Mouse (Mus musculus) hindbrain, embryonic 14.5 days (tissue): Measurements from ENCODE around the gene Sipa1l3. TPM values are rescaled to one million over a fixed set of nuclear protein-coding genes. Genes with fewer than 3 reads are reported as not detected.

Source experiments
- ATAC-seq: fragments of 200-750 bp; cut with Nextera tagmentation; 2 replicates; pipeline ENCODE4 v1.8.0; 2017; ENCODE audit warnings: moderate number of reproducible peaks, mild to moderate bottlenecking, moderate TSS enrichment, moderate library complexity; ENCODE audit not compliant: low FRiP score
- DNase-seq: peaks from one replicate; pipeline ENCODE4 v3.0.0-alpha.2; 2015; ENCODE audit warnings: low spot score
- H3K27ac ChIP-seq: fragments of 300-500 bp; sonication (generic); 2 replicates; pipeline ENCODE4 v1.5.1; 2014; ENCODE audit warnings: mild to moderate bottlenecking, moderate library complexity
- H3K27me3 ChIP-seq: fragments of 300-500 bp; sonication (generic); 2 replicates; pipeline ENCODE4 v1.6.1; 2014; ENCODE audit warnings: mild to moderate bottlenecking, low read length, mixed read lengths; ENCODE audit not compliant: control insufficient read depth, insufficient read depth
- H3K36me3 ChIP-seq: fragments of 300-500 bp; sonication (generic); replicated peaks from 2 replicates; pipeline ENCODE4 v1.6.1; 2014; ENCODE audit not compliant: control insufficient read depth, insufficient read depth
- H3K4me1 ChIP-seq: fragments of 300-500 bp; sonication (generic); replicated peaks from 2 replicates; pipeline ENCODE4 v1.6.1; 2014; ENCODE audit warnings: antibody characterized with exemption, low read length, mixed read lengths; ENCODE audit not compliant: control insufficient read depth, insufficient read depth
- H3K4me2 ChIP-seq: fragments of 300-500 bp; sonication (generic); replicated peaks from 2 replicates; pipeline ENCODE4 v1.6.1; 2014; ENCODE audit warnings: mild to moderate bottlenecking, moderate library complexity
- H3K4me3 ChIP-seq: fragments of 300-500 bp; sonication (generic); replicated peaks from 2 replicates; pipeline ENCODE4 v1.5.1; 2014; ENCODE audit warnings: mild to moderate bottlenecking, low read length
- H3K9ac ChIP-seq: fragments of 300-500 bp; sonication (generic); 2 replicates; pipeline ENCODE4 v1.6.1; 2014
- H3K9me3 ChIP-seq: fragments of 300-500 bp; sonication (generic); 2 replicates; pipeline ENCODE4 v1.6.1; 2016; ENCODE audit warnings: low read length; ENCODE audit not compliant: control insufficient read depth
- WGBS: fragments of 180-500 bp; shearing (Covaris S2); extraction: QIAGEN DNeasy Blood & Tissue Kit; methylation state at CpG from one replicate; pipeline ENCODE4 v1.1.7; 2014; 5-methylcytosine and 5-hydroxymethylcytosine counted together
- polyA plus RNA-seq: library from polyadenylated mRNA; unstranded; fragments of >200 nt; fragmentation: Nextera tagmentation; extraction: Ambion mirVana; gene quantifications from 2 replicates; pipeline ENCODE4 v1.2.1, GENCODE M21; 2014

Sipa1l3 gene
- polyA plus RNA-seq, 1 experiment from 2014 or later: 21.4 TPM

DNA sequence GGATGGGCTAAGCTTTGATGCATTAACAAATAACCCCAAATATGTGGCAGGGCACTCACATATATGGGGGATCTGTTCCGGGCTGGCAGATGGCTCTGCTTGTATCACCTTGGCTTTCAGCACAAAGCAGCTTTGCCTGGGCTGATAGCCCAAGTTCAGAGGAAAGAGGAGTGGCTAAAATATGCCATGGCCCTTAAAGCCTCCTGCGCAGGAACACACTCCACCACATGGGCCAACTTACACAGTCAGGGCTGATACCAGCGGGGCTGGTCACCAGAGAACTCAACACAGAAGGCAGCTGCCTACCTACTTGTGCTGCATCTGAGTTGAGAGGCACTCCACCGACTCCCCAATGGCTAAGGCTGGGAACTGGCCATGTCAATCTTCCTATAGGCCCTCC is 111.6 kb downstream of the Sipa1l3 start:
- Histone ChIP-seq H3K4me1 (peaks cover 9% of the 10 kb centered on the region; the same call in 1 of the 2 replicates), H3K27ac (no peak overlapping the region), H3K9ac (no peak overlapping the region), H3K4me2 (no peak overlapping the region), H3K4me3 (no peak overlapping the region), H3K36me3 (no peaks in the 10 kb centered on the region), H3K9me3 (peaks cover 4% of the 10 kb centered on the region; the same call in 1 of the 2 replicates), H3K27me3 (no peaks in the 10 kb centered on the region)
- DNase-seq (no peak), ATAC-seq (no peak)
- 85% methylated on average over 4 of the region's 4 CpGs for WGBS

DNA sequence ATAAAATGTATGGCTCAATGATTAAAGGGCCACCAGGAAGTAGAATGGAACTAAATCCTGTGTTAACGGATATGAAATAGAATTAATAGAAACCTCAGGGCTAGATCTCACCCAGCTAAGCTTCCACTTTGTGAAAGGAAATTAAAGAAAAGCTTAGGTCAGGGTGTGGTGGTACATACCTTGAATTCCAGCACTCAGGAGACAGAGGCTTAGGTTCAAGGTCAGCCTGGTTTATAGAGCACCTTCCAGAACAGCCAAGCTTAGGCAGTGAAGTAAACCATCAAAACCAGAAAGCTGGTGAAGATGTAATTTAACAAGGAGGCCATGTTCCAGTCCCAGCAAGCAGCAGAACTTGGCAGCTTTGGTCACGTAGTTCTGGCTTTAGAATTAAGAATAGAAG is 114.3 kb downstream of the Sipa1l3 start:
- Histone ChIP-seq H3K36me3 (peaks cover 15% of the 10 kb centered on the region), H3K9me3 (peaks cover 4% of the 10 kb centered on the region; the same call in 1 of the 2 replicates), H3K9ac (no peak overlapping the region), H3K27ac (no peak overlapping the region), H3K4me2 (no peak overlapping the region), H3K27me3 (no peaks in the 10 kb centered on the region), H3K4me3 (no peak overlapping the region), H3K4me1 (no peaks in the 10 kb centered on the region)
- 92% methylated on average over 2 of the region's 2 CpGs for WGBS
- ATAC-seq (no peak), DNase-seq (no peak)

- peaks cover 4% of the 10 kb centered on the region; the same call in 1 of the 2 replicates for H3K9me3 ChIP-seq
- WGBS: 95% methylated on average over 4 of the region's 4 CpGs
Measured at GRCm38 (mm10) chr7:29402015-29402414, 116.4 kb downstream of the Sipa1l3 start.

GRCm38 (mm10) chr7:29400451-29400850 is 118.0 kb downstream of the Sipa1l3 start:
- H3K4me3 ChIP-seq: no peak overlapping the region
- H3K27me3 ChIP-seq: no peaks in the 10 kb centered on the region
- H3K9me3 ChIP-seq: peaks cover 4% of the 10 kb centered on the region; the same call in 1 of the 2 replicates
- ATAC-seq: no peak
- no peaks in the 10 kb centered on the region for H3K4me1 ChIP-seq
- DNase-seq: no peak
- H3K27ac ChIP-seq: no peak overlapping the region
- no peak overlapping the region for H3K9ac ChIP-seq
- 96% methylated on average over 7 of the region's 8 CpGs for whole genome bisulfite sequencing
- H3K36me3 ChIP-seq: peaks cover 27% of the 10 kb centered on the region
- H3K4me2 ChIP-seq: no peak overlapping the region

More at GRCm38 (mm10) chr7:29402015-29402414, 116.4 kb downstream of the Sipa1l3 start:
- H3K4me1 ChIP-seq: no peaks in the 10 kb centered on the region
- H3K4me2 ChIP-seq: no peak overlapping the region
- peaks cover 19% of the 10 kb centered on the region for H3K36me3 ChIP-seq
- no peaks in the 10 kb centered on the region for H3K27me3 ChIP-seq
- H3K4me3 ChIP-seq: no peak overlapping the region
- H3K9ac ChIP-seq: no peak overlapping the region
- DNase-seq: no peak
- no peak for ATAC-seq
- H3K27ac ChIP-seq: no peak overlapping the region

DNA sequence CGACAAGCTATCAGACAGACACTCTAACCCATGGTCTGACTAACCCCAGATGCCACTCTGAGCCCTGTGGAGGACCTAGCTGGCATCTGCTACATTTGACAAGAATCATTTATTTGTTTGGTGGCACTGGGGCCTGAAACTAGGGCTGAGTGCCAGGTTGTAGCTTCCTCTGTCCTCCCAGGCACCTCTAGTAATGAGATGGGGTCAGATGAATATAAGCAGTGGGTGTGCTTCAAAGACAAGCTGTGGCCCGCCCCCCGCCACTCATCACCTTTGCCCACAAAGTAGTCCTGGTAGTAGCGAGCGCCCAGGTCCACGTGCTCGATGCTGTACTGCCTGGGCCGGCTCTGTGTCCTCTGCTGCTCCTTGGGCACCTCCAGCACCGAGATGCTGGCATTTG is 119.4 kb downstream of the Sipa1l3 start:
- DNase-seq: no peak
- no peaks in the 10 kb centered on the region for H3K27me3 ChIP-seq
- no peak for ATAC-seq
- no peak overlapping the region for H3K4me2 ChIP-seq
- H3K4me1 ChIP-seq: no peaks in the 10 kb centered on the region
- no peak overlapping the region for H3K4me3 ChIP-seq
- no peak overlapping the region for H3K27ac ChIP-seq
- peaks cover 4% of the 10 kb centered on the region; the same call in 1 of the 2 replicates for H3K9me3 ChIP-seq
- peaks cover 38% of the 10 kb centered on the region for H3K36me3 ChIP-seq
- no peak overlapping the region for H3K9ac ChIP-seq
- WGBS: 90% methylated on average over 9 of the region's 9 CpGs

- H3K27ac ChIP-seq: no peak overlapping the region
- no peak for DNase-seq
- WGBS: 75% methylated on average over 3 of the region's 3 CpGs
- no peaks in the 10 kb centered on the region for H3K27me3 ChIP-seq
- no peak overlapping the region for H3K4me3 ChIP-seq
- H3K4me2 ChIP-seq: no peak overlapping the region
- H3K9ac ChIP-seq: no peak overlapping the region
- no peaks in the 10 kb centered on the region for H3K4me1 ChIP-seq
- H3K36me3 ChIP-seq: peaks cover 38% of the 10 kb centered on the region
- ATAC-seq: no peak
- no peaks in the 10 kb centered on the region for H3K9me3 ChIP-seq
Measured at GRCm38 (mm10) chr7:29397486-29397885, 121.0 kb downstream of the Sipa1l3 start.

DNA sequence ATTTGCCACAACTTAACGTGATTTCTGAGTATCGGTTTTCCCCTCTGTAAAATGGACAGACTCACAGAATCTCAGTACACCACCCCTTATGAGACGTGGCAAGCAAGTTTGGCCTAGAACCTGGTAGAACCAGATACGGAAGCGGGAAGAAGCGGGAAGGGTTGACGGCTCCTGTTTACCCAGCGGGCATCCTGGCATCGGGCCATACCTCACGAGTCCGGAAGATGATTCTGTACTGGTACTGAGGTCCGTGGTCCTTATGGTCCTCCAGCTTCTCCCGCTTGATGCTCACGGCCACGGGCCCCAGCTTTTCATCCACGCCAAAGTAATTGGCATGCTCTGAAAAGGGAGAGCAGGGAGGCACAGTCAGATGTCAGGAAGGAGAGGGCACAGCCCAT is 121.5 kb downstream of the Sipa1l3 start:
- H3K27ac ChIP-seq: no peak overlapping the region
- WGBS: 93% methylated on average over 16 of the region's 16 CpGs

DNA sequence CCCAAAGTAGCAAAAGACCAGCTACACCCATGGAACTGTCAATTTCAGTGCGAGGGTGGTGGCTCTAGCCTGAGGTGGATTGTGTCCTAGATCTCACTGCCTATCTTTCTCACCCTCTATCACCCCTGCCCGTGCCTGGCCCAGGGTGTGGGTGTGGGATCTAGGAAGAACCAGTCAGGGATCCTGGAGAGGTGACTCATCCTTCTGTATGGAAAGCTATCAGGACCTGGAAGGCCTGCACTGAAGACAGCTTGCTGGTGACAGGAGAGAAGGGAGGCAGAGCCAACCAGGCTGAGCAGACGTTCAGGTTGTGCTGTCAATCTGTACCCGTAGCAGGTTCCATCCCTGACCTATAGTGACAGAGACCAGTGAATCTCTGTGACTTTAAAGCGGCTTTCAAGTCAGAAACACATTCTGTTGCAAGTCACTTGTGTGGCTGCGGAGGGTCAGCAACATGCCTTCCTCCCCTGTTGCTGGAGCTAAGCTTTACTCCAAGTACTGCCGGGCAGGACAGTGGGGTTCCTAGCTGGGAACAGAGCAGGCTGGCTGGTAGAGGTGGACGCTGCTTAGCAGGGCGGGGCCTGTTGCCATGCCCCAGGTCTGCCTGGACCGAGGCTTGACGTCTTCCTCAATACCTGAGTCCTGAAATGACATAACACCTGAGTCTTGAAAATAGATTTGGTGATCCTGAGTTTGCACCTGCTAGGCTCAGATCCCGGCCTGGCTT is 122.1 kb downstream of the Sipa1l3 start:
- WGBS: 90% methylated on average over 12 of the region's 12 CpGs
- H3K27me3 ChIP-seq: no peaks in the 10 kb centered on the region
- H3K36me3 ChIP-seq: peaks cover 38% of the 10 kb centered on the region

More for the DNA sequence above, 121.5 kb downstream of the Sipa1l3 start:
- Histone ChIP-seq H3K36me3 (peaks cover 38% of the 10 kb centered on the region), H3K4me3 (no peak overlapping the region), H3K9ac (no peak overlapping the region), H3K4me1 (no peaks in the 10 kb centered on the region; the same call in 1 of the 2 replicates), H3K9me3 (no peaks in the 10 kb centered on the region), H3K27me3 (no peaks in the 10 kb centered on the region), H3K4me2 (no peak overlapping the region)
- ATAC-seq: no peak
- no peak for DNase-seq

GRCm38 (mm10) chr7:29395179-29395578 is 123.3 kb downstream of the Sipa1l3 start:
- H3K4me3 ChIP-seq: no peak overlapping the region
- H3K9me3 ChIP-seq: no peaks in the 10 kb centered on the region
- no peak for ATAC-seq
- no peak overlapping the region for H3K27ac ChIP-seq
- no peak overlapping the region for H3K4me2 ChIP-seq
- 65% methylated on average over 4 of the region's 4 CpGs for WGBS
- no peak overlapping the region for H3K9ac ChIP-seq
- DNase-seq: no peak
- H3K4me1 ChIP-seq: no peaks in the 10 kb centered on the region; the same call in 1 of the 2 replicates
- H3K36me3 ChIP-seq: peaks cover 32% of the 10 kb centered on the region
- no peaks in the 10 kb centered on the region for H3K27me3 ChIP-seq

More for the DNA sequence above, 122.1 kb downstream of the Sipa1l3 start:
- Histone ChIP-seq H3K4me1 (no peaks in the 10 kb centered on the region; the same call in 1 of the 2 replicates), H3K4me3 (no peak overlapping the region), H3K9ac (no peak overlapping the region), H3K9me3 (no peaks in the 10 kb centered on the region), H3K27ac (no peak overlapping the region), H3K4me2 (no peak overlapping the region)
- DNase-seq (no peak), ATAC-seq (no peak)
